Mouse (Mus musculus): ENCODE data around the gene Amotl1.

The Amotl1 gene

GRCm38 (mm10) chr9:14559430-14559829 lies 85.4 kb downstream of the Amotl1 start:
- intact Hi-C loops (cut with DNase I), result no loop called here

GRCm38 (mm10) chr9:14558332-14558731 lies 86.5 kb downstream of the Amotl1 start:
- intact Hi-C loops (cut with DNase I), result no loop called here

- intact Hi-C loops (cut with DNase I), result no loop called here
These were observed 96.5 kb downstream of the Amotl1 start for GRCm38 (mm10) chr9:14548366-14548761.

DNA sequence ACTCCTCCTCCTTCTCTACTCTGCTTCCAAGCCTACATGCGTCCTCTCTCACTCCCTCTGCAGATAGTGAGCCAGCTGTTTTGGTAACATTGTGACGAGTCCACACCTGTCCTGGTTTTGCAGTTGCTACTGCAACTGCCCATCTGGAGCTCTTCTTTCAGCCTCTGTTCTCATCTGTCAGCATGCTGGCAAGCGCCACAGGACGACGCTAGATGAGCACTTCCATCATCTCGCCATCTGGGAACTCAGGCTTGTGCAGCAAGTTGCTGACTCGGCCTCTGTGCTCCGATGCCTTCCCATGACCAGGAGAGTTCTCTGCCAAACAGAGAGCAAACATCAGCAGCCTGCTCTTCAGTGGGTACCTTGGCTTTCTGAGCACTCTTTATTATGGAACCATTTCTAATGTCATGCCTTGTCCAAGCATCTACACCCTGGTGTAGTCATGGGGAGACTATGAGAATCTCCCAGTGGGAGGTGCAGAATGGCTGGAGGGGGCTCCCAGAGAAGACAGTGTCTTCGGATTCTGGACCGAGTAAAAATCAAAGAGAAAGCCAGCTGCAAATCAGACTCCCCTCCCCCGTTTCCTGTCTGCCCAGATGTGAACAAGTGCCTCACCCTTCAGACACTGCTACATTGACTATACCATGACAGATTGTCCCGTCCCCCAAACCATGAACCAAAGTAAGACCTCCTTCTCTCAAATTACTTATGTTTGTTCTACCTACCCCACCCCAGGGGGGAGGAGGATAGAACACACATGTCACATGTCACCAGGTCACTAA lies 97.1 kb downstream of the Amotl1 start:
- intact Hi-C loops (cut with DNase I), result no loop called here

DNA sequence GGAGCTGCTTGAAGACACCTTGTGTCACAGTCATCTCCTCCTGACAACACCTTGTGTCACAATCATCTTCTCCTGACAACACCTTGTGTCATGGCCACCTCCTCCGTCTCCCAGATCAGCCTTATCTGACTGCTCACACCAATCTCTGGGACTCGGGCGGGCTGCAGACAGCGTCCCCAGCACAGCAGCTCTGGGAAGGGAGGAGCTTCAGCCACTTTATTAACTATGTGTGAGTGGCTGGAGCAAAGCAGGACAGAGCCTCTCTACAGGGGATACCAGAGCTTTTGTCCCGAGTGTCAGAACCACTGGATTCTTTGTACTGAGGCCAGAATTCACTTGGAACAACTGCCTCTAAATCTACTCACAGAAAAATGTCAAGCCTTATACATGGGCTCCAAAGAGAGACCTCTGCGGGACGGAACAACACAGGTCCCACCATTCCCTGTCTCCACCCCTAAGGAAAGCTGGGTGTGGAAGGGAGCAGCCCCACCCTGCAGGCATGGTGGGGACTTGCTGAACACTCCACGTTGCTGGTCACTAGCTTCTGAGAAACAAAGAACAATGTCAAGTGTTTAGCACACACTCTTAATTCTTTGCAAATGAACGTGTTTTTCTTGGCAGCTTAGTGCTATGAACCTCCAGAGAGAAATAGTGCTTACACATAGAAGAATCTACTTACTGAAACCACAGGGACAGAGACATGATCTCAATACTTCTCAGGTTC lies 100.7 kb downstream of the Amotl1 start:
- intact Hi-C loops (cut with DNase I), result no loop called here

GRCm38 (mm10) chr9:14534833-14535456 lies 109.9 kb downstream of the Amotl1 start:
- intact Hi-C loops (cut with DNase I), result no loop called here

DNA sequence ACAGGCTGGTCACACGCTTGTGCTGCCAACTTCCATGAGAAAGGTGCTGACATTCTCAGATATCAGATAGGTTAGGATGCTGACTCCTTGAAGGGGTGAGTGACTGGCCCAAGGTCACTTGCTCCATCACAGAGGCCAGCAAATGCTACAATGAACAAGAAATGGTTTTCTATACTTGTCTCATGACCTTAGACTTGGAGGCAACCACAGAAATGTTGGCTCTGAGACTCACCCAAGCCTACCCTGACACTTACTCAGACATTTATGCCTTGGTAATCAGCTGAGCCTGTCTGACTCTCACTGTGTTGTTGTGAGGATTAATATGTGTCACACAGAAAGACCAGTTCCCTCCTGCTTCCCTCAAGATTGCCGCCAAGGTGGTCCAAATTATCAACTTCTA lies 111.2 kb downstream of the Amotl1 start:
- intact Hi-C loops (cut with DNase I), result no loop called here

GRCm38 (mm10) chr9:14532283-14532682 lies 112.6 kb downstream of the Amotl1 start:
- intact Hi-C loops (cut with DNase I), result no loop called here

GRCm38 (mm10) chr9:14530004-14530403 lies 114.9 kb downstream of the Amotl1 start:
- intact Hi-C loops (cut with DNase I), result no loop called here

GRCm38 (mm10) chr9:14523408-14524043 lies 121.3 kb downstream of the Amotl1 start:
- intact Hi-C loops (cut with DNase I), result loop anchor here (1.0 to 10.0 kb wide), 2 partner anchors 176 to 241 kb away; no protein-coding TSS in a partner anchor

GRCm38 (mm10) chr9:14521695-14522094 lies 123.2 kb downstream of the Amotl1 start:
- intact Hi-C loops (cut with DNase I), result loop anchor here (10.0 kb wide), 1 partner anchor 243 kb away; no protein-coding TSS in a partner anchor

DNA sequence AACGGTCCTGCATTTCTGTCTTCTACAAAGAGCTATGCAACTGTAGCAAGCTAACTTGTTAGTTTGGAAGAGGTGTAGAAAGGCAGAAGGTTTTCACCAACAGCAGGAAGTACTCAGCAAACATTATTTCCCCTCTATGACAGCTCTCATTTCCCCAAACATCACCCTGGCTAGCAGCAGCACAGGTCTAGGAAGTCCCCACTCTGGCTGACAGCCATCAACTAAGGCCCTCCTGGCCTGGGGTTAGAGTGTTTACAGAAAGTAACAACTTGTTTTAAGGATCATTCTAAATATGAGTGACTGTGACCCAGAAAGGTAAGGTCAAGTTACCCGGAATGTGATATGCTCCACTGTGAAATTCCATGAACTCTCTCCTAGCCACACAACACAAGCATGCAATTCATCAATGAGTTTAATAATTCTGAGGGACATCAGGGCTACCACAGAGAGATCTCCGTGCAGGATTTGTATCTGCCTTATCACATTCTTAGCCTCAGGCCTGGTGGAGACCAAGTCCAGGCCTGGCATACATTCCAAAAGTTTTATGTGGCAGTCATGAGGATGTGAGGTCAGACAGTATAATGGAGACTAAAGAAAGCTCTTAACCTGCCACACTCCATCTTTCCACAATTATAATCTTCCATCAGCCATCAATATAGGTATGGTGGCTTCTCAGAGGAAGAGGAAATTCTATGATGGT lies 123.7 kb downstream of the Amotl1 start:
- intact Hi-C loops (cut with DNase I), result loop anchor here (10.0 kb wide), 1 partner anchor 244 kb away; no protein-coding TSS in a partner anchor

- intact Hi-C loops (cut with DNase I), result no loop called here
These were observed 126.8 kb downstream of the Amotl1 start for GRCm38 (mm10) chr9:14518105-14518504.

GRCm38 (mm10) chr9:14517296-14517695 lies 127.6 kb downstream of the Amotl1 start:
- intact Hi-C loops (cut with DNase I), result no loop called here

- intact Hi-C loops (cut with DNase I), result loop anchor here (2.0 kb wide), 1 partner anchor 186 kb away; no protein-coding TSS in a partner anchor
These were observed 132.0 kb downstream of the Amotl1 start for GRCm38 (mm10) chr9:14512633-14513445.

DNA sequence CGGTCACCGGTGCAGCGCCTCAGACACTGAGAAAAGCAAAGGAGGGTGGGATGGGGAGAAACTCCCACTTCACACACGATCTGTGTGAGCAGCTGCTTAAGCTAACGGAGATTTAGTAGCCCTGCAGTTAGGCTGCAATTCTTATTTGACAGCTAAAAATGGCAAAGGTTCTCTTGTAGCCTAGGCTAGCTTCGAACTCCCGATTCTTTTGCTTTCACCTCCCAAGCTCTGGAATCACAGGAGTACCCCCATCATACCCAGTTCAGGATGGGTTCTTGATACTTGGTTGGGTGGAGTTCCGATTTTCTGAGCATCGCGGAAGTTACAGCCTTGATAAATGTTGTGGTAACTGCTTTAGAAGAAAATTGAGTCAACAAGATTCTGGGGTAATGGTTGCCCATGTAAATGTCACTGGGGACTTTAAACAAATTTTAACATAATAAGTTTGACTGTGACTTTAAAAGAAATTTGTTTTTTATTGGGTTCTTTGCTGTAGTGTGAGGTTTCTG lies 143.9 kb downstream of the Amotl1 start:
- intact Hi-C loops (cut with DNase I), result no loop called here

- intact Hi-C loops (cut with DNase I), result no loop called here
These were observed 144.6 kb downstream of the Amotl1 start, which contains the start of the genes Kdm4d and Cwc15 for GRCm38 (mm10) chr9:14500023-14500915. TSS of gene Kdm4d (minus strand) at chr9:14500482. TSS of gene Cwc15 (plus strand) at chr9:14500617.

GRCm38 (mm10) chr9:14498896-14499705 lies 145.8 kb downstream of the Amotl1 start:
- intact Hi-C loops (cut with DNase I), result no loop called here

Measured in adrenal gland (tissue).